Mouse (Mus musculus) spleen, postnatal 4 days (tissue): ENCODE measurements around the gene Gm9376.

ENCODE experiments used
- DNase-seq, 2 experiments: peaks; one replicate each; pipeline ENCODE4 v3.0.0; 2022; ENCODE audit warnings: low spot score in 2 of 2

The Gm9376 gene

DNA sequence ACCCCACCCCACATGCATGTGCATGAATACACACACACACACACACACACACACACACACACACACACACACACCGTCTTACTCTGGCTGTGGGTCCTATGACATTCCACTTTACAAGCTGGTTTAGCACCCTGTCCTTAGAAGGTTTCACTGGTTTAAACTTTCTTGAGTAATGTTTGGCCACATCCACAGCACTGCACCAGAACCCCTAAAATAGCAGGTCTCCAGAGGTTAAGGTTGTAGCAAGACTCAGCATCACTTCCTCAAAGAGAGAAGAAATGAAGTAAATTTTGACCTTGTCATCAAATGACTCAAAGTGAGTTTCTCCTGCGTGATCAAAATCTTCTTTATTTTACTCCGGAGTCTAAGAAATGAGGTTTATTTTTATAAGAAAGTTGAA lies 15.5 kb downstream of the Gm9376 start:
- no peak for DNase-seq

DNA sequence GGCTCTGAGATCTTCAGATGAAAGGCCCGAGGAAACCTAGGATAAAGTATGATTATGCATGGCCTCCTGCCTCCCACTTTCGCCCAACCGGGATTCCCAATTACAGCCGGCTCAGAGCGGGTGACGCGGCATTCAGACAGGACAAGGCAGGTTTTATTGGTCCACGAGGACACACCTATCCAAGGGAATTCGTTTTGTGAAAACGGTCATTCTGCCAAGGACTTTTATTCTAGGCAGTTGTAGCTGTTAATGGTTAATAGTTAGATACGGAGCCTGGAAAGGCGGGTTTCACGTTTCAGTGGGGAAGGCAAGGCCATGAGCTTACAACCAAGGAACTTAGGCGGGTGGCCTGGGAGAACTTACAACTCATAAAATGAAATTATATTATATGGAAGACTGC lies 16.2 kb downstream of the Gm9376 start:
- no peak for DNase-seq

DNA sequence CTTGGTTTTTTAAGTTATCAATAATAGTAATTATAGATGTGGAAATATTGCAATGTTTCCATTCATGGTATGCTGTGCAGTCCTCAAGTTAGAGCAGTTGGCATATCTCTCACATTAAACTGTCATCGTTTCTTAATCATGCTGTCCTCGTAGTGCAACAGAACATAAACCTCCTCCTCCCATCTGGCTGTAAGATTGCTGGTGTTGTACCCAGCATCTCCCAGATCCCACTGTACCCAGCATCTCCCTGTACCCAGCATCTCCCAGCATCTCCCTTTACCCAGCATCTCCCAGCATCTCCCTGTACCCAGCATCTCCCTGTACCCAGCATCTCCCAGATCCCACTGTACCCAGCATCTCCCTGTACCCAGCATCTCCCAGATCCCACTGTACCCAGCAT lies 19.3 kb downstream of the Gm9376 start:
- DNase-seq: no peak

DNA sequence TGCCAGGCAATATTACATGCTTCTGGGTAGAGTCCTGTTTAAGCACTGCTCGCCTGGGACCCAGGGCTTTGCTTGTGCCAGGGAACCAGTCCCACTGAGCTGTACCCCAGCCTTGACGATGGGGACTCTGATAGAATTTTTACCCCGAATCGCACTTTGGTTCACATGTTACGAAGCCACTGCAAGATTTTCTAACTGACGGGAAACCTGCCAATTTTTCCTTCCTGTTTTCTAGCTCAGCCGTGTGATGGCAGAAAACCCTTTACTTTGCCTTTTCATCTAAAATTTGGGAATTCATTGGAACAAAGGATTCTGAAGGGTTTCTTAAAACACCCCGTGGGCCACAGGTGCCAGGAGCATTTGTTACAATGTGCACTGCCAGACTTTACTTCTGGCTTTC lies 22.4 kb downstream of the Gm9376 start:
- DNase-seq: no peak

DNA sequence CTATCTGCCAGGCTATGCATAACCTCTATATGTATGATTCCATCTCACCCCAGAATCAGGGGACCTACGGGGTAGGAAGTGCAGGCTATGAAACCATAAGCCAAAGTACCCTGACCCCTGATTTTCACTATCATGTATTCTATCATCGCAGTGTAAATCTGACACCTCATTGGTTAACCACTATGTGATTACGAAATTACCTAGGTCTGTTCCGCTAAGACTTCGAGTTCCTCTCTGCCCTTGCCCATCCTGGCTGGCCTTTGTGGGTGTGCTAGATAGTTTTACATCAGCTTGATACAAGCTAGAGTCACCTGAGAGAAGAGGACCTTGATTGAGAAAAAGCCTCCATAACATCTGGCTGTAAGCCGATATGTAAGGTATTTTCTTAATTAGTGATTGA lies 23.2 kb downstream of the Gm9376 start:
- DNase-seq: no peak

DNA sequence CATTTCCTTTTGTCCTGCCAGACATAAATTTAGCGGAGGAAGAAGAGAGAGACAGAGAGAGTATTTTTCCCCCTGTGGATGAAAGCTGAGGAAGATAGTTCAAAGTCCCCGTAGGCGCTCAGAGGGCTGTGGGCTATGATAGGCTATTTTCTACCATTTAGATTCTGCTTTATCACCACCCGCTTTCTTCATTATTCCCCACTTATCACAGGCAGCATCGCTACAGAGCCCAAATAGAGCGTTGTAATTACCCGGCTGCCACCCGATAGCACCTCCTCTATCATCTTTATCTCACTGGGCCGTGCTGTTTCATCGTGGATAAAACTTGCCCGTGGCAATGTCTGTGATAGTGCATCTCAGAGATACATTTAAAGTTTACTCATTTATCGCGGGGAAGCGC lies 35.8 kb downstream of the Gm9376 start:
- no peak for DNase-seq

DNA sequence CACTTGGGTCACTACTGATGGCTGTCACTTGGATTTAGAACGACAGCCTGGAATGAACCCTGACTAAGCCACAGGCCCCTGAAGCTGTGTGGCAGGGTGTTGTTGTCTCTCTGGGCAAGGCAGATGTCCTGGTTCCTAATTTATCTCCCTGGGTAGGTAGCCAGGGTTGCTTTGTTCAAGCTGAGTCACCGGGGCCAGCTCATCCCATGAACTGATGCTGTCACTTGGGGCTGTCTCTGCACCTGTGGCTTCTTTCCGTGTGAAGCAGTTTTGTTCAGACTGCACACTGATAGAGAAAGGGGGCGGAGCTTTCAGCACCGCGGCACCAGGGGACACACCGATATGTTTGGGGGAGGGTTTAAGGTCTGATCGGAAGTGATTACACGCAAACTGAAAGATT lies 37.8 kb downstream of the Gm9376 start:
- no peak for DNase-seq

DNA sequence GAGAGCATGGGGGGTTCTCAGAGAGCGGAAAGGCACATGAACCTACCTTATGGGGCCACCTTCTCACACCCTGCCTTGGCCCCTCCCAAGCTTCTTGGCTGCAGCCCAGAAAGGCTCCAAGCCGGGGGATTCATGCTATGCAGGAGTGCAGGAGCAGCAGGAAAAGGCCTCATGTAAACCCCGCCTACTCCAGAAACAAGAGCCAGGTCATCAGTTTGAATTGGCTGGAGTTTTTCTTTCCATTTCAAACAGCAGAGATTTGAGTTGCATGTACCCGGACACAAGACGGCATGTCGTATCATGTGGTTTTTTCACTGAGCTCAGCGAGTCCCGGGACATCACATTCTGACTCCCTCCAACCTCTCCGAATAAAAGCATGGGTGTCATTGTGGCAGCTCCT lies 39.2 kb downstream of the Gm9376 start:
- DNase-seq: no peak

DNA sequence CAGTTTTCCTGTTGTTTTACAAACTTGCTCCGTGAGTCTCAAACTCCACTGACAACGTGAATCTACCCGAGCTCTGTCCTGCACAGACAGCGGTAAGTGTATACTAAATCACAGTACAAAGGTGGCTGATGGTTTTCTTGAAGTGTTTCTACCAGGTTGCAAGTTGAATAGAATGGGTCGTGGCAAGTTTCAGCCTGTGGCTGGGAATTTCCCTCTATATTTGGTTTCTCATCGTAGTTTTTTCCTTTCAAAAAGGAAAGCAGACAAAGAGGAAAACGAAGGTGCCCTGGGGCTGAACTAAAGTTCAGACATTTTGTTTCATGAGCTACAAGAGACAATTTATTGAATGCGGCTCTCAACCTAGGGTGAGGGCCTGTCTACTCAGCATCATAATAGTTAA lies 40.3 kb downstream of the Gm9376 start:
- no peak for DNase-seq

DNA sequence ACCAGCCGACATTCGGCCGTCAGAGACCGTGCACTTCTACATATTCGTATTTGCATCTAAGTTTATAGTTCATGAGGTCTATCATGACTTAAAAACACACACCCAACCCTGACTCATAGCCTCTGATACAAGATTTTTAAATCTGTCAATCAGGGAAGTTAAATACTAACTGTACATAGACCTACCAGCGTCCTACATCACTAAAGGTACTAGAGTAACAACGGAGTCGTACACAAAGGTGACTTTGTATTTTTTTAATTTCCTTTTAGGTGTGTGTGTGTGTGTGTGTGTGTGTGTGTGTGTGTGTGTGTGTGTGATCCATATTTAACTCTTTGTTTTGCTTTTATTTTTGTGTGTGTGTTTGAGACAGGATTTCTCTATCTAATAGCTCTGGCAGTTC lies 44.9 kb downstream of the Gm9376 start:
- DNase-seq: no peak

DNA sequence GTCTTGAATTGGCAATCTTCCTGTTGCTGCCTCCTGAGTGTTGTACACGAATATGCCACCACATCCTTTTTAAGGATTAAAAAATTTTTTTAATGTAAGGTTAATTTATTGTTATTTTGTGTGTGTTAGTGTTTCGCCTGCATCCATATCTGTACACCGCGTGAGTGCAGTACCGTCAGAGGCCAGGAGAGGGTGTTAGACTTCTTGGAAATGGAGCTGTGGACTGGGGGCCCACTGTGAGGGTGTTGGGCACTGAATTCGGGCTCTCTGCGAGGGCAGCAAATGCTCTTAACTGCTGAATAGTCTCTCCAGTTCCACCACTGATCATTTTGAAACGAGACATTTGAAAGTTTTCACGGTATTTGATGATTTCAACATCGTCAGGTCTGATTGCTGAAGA lies 45.9 kb downstream of the Gm9376 start:
- no peak for DNase-seq

DNA sequence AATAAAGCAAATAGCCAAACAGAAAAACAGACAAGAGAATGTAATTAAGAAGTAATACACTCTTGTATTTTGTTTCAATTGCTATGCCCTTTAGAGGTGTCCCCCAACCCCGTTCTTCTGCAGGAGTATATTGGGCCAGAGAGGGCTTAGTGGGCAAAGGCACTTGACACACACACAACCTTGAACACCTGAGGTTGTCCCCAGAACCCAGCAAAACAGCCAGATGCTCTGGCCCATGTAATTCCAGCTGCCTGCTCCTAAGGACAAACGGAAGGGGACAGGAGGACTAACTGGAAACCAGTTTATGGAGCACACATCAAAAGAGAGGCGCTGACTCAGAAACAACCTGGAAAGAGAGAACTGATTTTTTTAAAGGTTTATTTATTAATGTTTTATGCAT lies 47.2 kb downstream of the Gm9376 start:
- no peak for DNase-seq

DNA sequence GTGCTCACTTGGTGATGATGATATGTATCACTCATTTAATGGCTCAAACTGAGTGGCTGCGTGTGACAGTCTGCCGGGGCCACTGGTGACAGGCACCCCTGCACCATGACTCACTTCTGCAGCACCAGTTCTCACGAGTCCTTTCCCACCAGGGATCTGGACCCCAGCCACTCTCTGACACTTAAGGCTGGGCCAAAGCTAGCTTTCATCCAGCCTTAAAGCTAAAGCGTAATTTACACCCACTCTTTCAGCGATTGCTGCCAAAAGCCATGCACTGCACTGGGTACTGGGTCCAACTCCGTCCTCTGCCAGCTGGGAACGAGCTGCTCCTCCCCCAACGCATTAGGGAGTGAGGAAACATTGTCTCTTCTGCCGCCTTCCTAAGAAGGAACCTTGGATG lies 50.5 kb downstream of the Gm9376 start:
- no peak for DNase-seq
